In the genomic region with DNA sequence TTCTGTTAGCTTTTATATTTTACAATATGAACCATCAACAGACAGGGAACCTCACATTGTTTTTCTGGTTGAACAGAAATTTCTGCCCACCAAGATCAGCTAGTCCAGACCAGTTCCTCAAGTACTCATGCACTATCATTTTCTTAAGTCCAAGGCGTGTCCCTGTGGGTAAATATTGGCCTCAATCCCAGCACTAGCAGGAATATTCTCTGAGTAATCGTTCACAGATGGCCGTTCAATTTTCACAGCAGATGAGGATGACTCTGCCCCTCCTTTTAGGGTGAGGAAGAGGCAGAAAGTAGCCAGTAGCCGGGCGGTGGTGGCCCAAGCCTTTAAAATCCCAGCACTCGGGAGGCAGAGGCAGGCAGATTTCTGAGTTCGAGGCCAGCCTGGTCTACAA, we compare ENCODE assay signal across 11 mouse cellular contexts. TPM values are rescaled to one million over a fixed set of nuclear protein-coding genes. Genes with fewer than 3 reads are reported as not detected.
A peak's percentile ranks its signal among the peaks of the same experiment; 100 is the strongest.
DNase-seq lines count a peak whose midpoint lies in the region; ATAC-seq lines count a peak whose summit lies in the region.
"Had no signal": no experiment of that assay in that cellular context is flagged by ENCODE, and none has a peak within 500 bp of the region (broad histone marks: within the 10 kb centered on the region; RNA-seq: fewer than 3 reads in every experiment).

No protein-coding gene starts in this region.

- DNase-seq in layer of hippocampus, adult 18-20 months (ENCODE audit: low spot score in 2 of 2) = peak; percentile 9 to 26
- no peak for DNase-seq in layer of hippocampus, postnatal 14 days (ENCODE audit: low spot score in 2 of 2)
- DNase-seq in NIH3T3 (ENCODE audit: low read depth) = peak; percentile 94
- DNase-seq in lung, postnatal 25 days (ENCODE audit: low spot score) = peak; percentile 37
- DNase-seq in left cerebral cortex, postnatal 4 days = no peak
- no peak for DNase-seq in cerebellum, postnatal 36 days
- DNase-seq: cerebellum, adult 9-11 months had no signal

- H3K4me3 ChIP-seq in heart, embryonic 14.5 days (ENCODE audit: control insufficient read depth in 1 of 2, insufficient read depth in 1 of 2, low read depth in 1 of 2, low read length in 2 of 2) = no peak overlapping the region
- H3K4me3 ChIP-seq in forebrain, embryonic 15.5 days = no peak overlapping the region
- H3K4me3 ChIP-seq: neural tube, embryonic 15.5 days had no signal

- peaks cover 5 to 11% of the 10 kb centered on the region in 2 experiments; a peak in 3 of 4 replicates for H3K4me1 ChIP-seq in heart, embryonic 14.5 days (ENCODE audit: control insufficient read depth in 2 of 2, insufficient read depth in 2 of 2, low read length in 2 of 2)
- H3K4me1 ChIP-seq in forebrain, embryonic 15.5 days = peaks cover 13% of the 10 kb centered on the region

- ATAC-seq in heart, embryonic 14.5 days (ENCODE audit: insufficient number of reproducible peaks, insufficient read depth, low FRiP score, low read depth) = no peak
- ATAC-seq in forebrain, embryonic 15.5 days (replicated peaks) = no peak

- no peaks in the 10 kb centered on the region for H3K27me3 ChIP-seq in heart, embryonic 14.5 days (ENCODE audit: control insufficient read depth, insufficient read depth, low read length)
- H3K27me3 ChIP-seq in forebrain, embryonic 15.5 days = no peaks in the 10 kb centered on the region
- H3K27me3 ChIP-seq: neural tube, embryonic 15.5 days had no signal

- H3K9me3 ChIP-seq in heart, embryonic 14.5 days (ENCODE audit: control insufficient read depth, low read length) = no peaks in the 10 kb centered on the region
- H3K9me3 ChIP-seq in forebrain, embryonic 15.5 days = no peaks in the 10 kb centered on the region
- H3K9me3 ChIP-seq: neural tube, embryonic 15.5 days had no signal

- no peak overlapping the region for H3K27ac ChIP-seq in heart, embryonic 14.5 days (replicated peaks in 1 of 2; ENCODE audit: control insufficient read depth in 1 of 2, insufficient read depth in 1 of 2, low read depth in 2 of 2, low read length in 2 of 2)
- H3K27ac ChIP-seq in forebrain, embryonic 15.5 days (replicated peaks) = no peak overlapping the region
- H3K27ac ChIP-seq: neural tube, embryonic 15.5 days had no signal

- peaks cover 23% of the 10 kb centered on the region for H3K36me3 ChIP-seq in heart, embryonic 14.5 days (ENCODE audit: control insufficient read depth, insufficient read depth, low read length)
- no peaks in the 10 kb centered on the region for H3K36me3 ChIP-seq in forebrain, embryonic 15.5 days
- H3K36me3 ChIP-seq: neural tube, embryonic 15.5 days had no signal

- 81% methylated on average over 7 of the region's 7 CpGs for WGBS in heart, embryonic 14.5 days
- WGBS in forebrain, embryonic 15.5 days = 88% methylated on average over 7 of the region's 7 CpGs

- peak overlapping the region; percentile 83 for H3K4me2 ChIP-seq in heart, embryonic 14.5 days (ENCODE audit: low read length)
- no peak overlapping the region for H3K4me2 ChIP-seq in forebrain, embryonic 15.5 days (replicated peaks)

- H3K9ac ChIP-seq in heart, embryonic 14.5 days (ENCODE audit: low read length) = no peak overlapping the region
- no peak overlapping the region for H3K9ac ChIP-seq in forebrain, embryonic 15.5 days (replicated peaks)

- intact Hi-C loops in left cerebral cortex, postnatal 4 days (cut with DNase I) = no loop called here

RNA-seq across cellular contexts. Expression of gene Gm4952, which starts 24.7 kb away (rescaled TPM):
- total RNA-seq in layer of hippocampus, adult 18-20 months (2021) = not detected
- total RNA-seq in layer of hippocampus, postnatal 14 days (2021) = under 1 TPM; 0.14 to 0.33 TPM
- polyA plus RNA-seq in heart, embryonic 14.5 days (2014; fragmentation: Nextera tagmentation; extraction: Ambion mirVana) = not detected in 2 replicates
- under 1 TPM; 0.30 to 0.34 TPM for total RNA-seq in left cerebral cortex, postnatal 4 days (2021)
- 0.08 TPM in 1 of 2 replicates, not detected in the other for polyA plus RNA-seq in forebrain, embryonic 15.5 days (2015; fragmentation: Nextera tagmentation; extraction: Ambion mirVana)

RNA-seq across cellular contexts. Expression of gene Fam111a, which starts 29.6 kb away (rescaled TPM):
- total RNA-seq in layer of hippocampus, adult 18-20 months (2021) = 1 to 10 TPM in 1 of 2 experiments, under 1 TPM in 1; 0.91 to 1.7 TPM
- 1 to 10 TPM; 1.6 to 2.2 TPM for total RNA-seq in layer of hippocampus, postnatal 14 days (2021)
- polyA plus RNA-seq in heart, embryonic 14.5 days (2014; fragmentation: Nextera tagmentation; extraction: Ambion mirVana) = 16.2 and 19.4 TPM in 2 replicates
- 1 to 10 TPM; 6.3 to 7.6 TPM for total RNA-seq in left cerebral cortex, postnatal 4 days (2021)
- 8.9 and 9.4 TPM in 2 replicates for polyA plus RNA-seq in forebrain, embryonic 15.5 days (2015; fragmentation: Nextera tagmentation; extraction: Ambion mirVana)

RNA-seq across cellular contexts. Expression of gene Glyat, which starts 58.0 kb away (rescaled TPM):
- under 1 TPM; 0.20 to 0.36 TPM for total RNA-seq in layer of hippocampus, adult 18-20 months (2021)
- under 1 TPM; 0.21 to 0.24 TPM for total RNA-seq in layer of hippocampus, postnatal 14 days (2021)
- not detected in 2 replicates for polyA plus RNA-seq in heart, embryonic 14.5 days (2014; fragmentation: Nextera tagmentation; extraction: Ambion mirVana)
- not detected for total RNA-seq in left cerebral cortex, postnatal 4 days (2021)
- polyA plus RNA-seq in forebrain, embryonic 15.5 days (2015; fragmentation: Nextera tagmentation; extraction: Ambion mirVana) = not detected in 2 replicates
- total RNA-seq: gastrocnemius, postnatal 4 days had no signal

Comparison
In these comparisons a context has a peak if more than half of its experiments do, and no peak if none do; other contexts are left out.
1. DNase-seq: peak in layer of hippocampus, adult 18-20 months (2 of 2), NIH3T3 (single experiment) and lung, postnatal 25 days (single experiment); none in layer of hippocampus, postnatal 14 days (0 of 2), left cerebral cortex, postnatal 4 days (single experiment) and cerebellum, postnatal 36 days (0 of 2).